Mouse (Mus musculus) G1E (cell line): Measurements from ENCODE around the gene F7.

Experiments used
- CTCF ChIP-seq: IDR thresholded peaks from 2 replicates; pipeline ENCODE4 v1.5.1; 2012; ENCODE audit warnings: low read depth, low read length, inconsistent platforms, mixed read lengths
- GATA1 ChIP-seq: IDR thresholded peaks from 2 replicates; pipeline ENCODE4 v1.6.1; 2012; ENCODE audit warnings: borderline replicate concordance, low read length, inconsistent platforms, mixed read lengths
- GATA2 ChIP-seq: IDR thresholded peaks from 2 replicates; pipeline ENCODE4 v1.6.1; 2012; ENCODE audit warnings: low read depth, low read length, inconsistent platforms, borderline replicate concordance
- POLR2AphosphoS5 ChIP-seq: IDR thresholded peaks from 2 replicates; pipeline ENCODE4 v1.6.1; 2012; ENCODE audit warnings: low read depth, low read length, inconsistent platforms; ENCODE audit not compliant: insufficient replicate concordance
- TAL1 ChIP-seq: conservative IDR thresholded peaks from 2 replicates; pipeline ENCODE4 v1.6.1; 2012; ENCODE audit warnings: low read depth, low read length, inconsistent platforms, mixed read lengths

DNA sequence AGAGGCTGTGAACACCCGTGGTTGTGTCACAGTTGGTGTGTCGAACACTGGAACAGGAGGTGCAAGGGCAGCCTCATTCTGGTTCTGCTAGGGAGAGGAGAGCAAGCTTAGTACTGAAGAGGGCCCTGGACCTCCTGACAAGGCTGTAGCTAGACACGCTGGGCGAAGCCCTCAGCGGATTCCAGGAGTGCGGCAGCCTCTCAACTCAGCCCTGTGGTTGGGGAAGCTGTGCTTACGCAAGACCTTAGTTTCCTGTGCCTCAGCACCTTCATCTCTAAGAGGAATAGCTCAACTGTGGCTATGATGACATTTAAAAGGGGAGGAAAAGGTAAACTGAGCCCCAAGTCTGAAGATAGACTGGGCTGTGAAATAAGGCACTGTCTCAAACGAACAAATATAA lies 49.2 kb downstream of the F7 start:
- TF ChIP-seq GATA1 = no peak
- TF ChIP-seq CTCF = no peak
- TF ChIP-seq POLR2AphosphoS5 = no peak
- TF ChIP-seq GATA2 = no peak
- no peak for TF ChIP-seq TAL1
